Mouse (Mus musculus) CH12.LX (cell line): ENCODE results near the gene Gna15. TPM values are rescaled to one million over a fixed set of nuclear protein-coding genes. Genes with fewer than 3 reads are reported as not detected.

Source experiments
- DNase-seq: peaks from one replicate; pipeline ENCODE4 v3.0.0-alpha.2; 2013; ENCODE audit errors: extremely low read depth
- H3K27ac ChIP-seq: 2 replicates; pipeline ENCODE4 v1.5.1; 2012; ENCODE audit warnings: low read depth, mild to moderate bottlenecking, control low read depth, moderate library complexity; ENCODE audit not compliant: insufficient read depth
- H3K27me3 ChIP-seq: replicated peaks from 2 replicates; pipeline ENCODE3; 2012; ENCODE audit warnings: inconsistent platforms
- H3K36me3 ChIP-seq, 2 experiments: replicated peaks in 1 of 2; 2 replicates each; pipeline versions ENCODE3 to v1.6.1; 2012; ENCODE audit warnings: inconsistent platforms in 1 of 2, low read length in 1 of 2, mild to moderate bottlenecking in 1 of 2, mixed read lengths in 1 of 2, moderate library complexity in 1 of 2; ENCODE audit not compliant: control insufficient read depth in 1 of 2, insufficient read depth in 1 of 2
- H3K4me1 ChIP-seq, 2 experiments: 2 replicates each; pipeline ENCODE4 v1.6.1; 2012; ENCODE audit warnings: inconsistent platforms in 1 of 2, moderate library complexity in 1 of 2; ENCODE audit not compliant: insufficient read depth in 2 of 2, control insufficient read depth in 1 of 2
- H3K4me2 ChIP-seq: 2 replicates; pipeline ENCODE4 v1.6.1; 2012; ENCODE audit warnings: low read depth, mild to moderate bottlenecking, control low read depth; ENCODE audit not compliant: poor library complexity, insufficient read depth, severe bottlenecking
- H3K4me3 ChIP-seq, 3 experiments: fragments of 150-350 bp in 1 of 3; sonication (generic) in 1 of 3; replicated peaks in 1 of 3; 2 replicates each; pipeline versions ENCODE3 to v1.5.1; 2011 to 2012; ENCODE audit warnings: low read depth in 2 of 3, low read length in 2 of 3, mild to moderate bottlenecking in 2 of 3, moderate library complexity in 2 of 3, control low read depth in 1 of 3, improper control_type of control experiment in 1 of 3, inconsistent platforms in 1 of 3, mixed read lengths in 1 of 3; ENCODE audit not compliant: poor library complexity in 1 of 3
- H3K79me2 ChIP-seq: replicated peaks from 2 replicates; pipeline ENCODE4 v1.6.1; 2012; ENCODE audit warnings: mild to moderate bottlenecking, moderate library complexity; ENCODE audit not compliant: control insufficient read depth, poor library complexity, insufficient read depth, severe bottlenecking; ENCODE audit errors: extremely low read depth
- H3K9ac ChIP-seq: 2 replicates; pipeline ENCODE4 v1.6.1; 2012; ENCODE audit warnings: low read depth, mild to moderate bottlenecking, control low read depth, moderate library complexity; ENCODE audit not compliant: insufficient read depth
- H3K9me3 ChIP-seq: replicated peaks from 2 replicates; pipeline ENCODE3; 2012; ENCODE audit warnings: low read length, inconsistent platforms, mixed read lengths
- BHLHE40 ChIP-seq: IDR thresholded peaks from 2 replicates; pipeline ENCODE4 v1.6.1; 2011; ENCODE audit warnings: mild to moderate bottlenecking, low read depth, low read length, improper control_type of control experiment
- CHD2 ChIP-seq: IDR thresholded peaks from 2 replicates; pipeline ENCODE4 v1.6.1; 2011; ENCODE audit warnings: low read length, improper control_type of control experiment
- CTCF ChIP-seq, 2 experiments: IDR thresholded peaks in 1 of 2; conservative IDR thresholded peaks in 1 of 2; 2 replicates each; pipeline ENCODE4 v1.5.1; 2011 to 2012; ENCODE audit warnings: low read depth in 2 of 2, low read length in 2 of 2, improper control_type of control experiment in 1 of 2, inconsistent platforms in 1 of 2, mild to moderate bottlenecking in 1 of 2, moderate library complexity in 1 of 2
- ELF1 ChIP-seq: IDR thresholded peaks from 2 replicates; pipeline ENCODE4 v1.6.1; 2014; ENCODE audit warnings: low read depth, mild to moderate bottlenecking, inconsistent platforms, low read length, improper control_type of control experiment
- EP300 ChIP-seq: IDR thresholded peaks from 2 replicates; pipeline ENCODE4 v1.6.1; 2011; ENCODE audit warnings: low read length, improper control_type of control experiment
- ETS1 ChIP-seq: conservative IDR thresholded peaks from 2 replicates; pipeline ENCODE4 v1.6.1; 2012; ENCODE audit warnings: low read depth, mild to moderate bottlenecking, inconsistent platforms, low read length, improper control_type of control experiment, moderate library complexity
- GABPA ChIP-seq: IDR thresholded peaks from 2 replicates; pipeline ENCODE4 v1.6.1; 2012; ENCODE audit warnings: low read depth, low read length, improper control_type of control experiment, inconsistent platforms; ENCODE audit not compliant: insufficient replicate concordance
- HCFC1 ChIP-seq: IDR thresholded peaks from 2 replicates; pipeline ENCODE4 v1.6.1; 2012; ENCODE audit warnings: low read depth, mild to moderate bottlenecking, inconsistent platforms, low read length, improper control_type of control experiment
- IRF4 ChIP-seq: IDR thresholded peaks from 2 replicates; pipeline ENCODE4 v1.6.1; 2014; ENCODE audit warnings: low read depth, mild to moderate bottlenecking, inconsistent platforms, low read length, improper control_type of control experiment
- KAT2A ChIP-seq: IDR thresholded peaks from 2 replicates; pipeline ENCODE4 v1.6.1; 2012; ENCODE audit warnings: low read length, improper control_type of control experiment, inconsistent platforms; ENCODE audit not compliant: insufficient replicate concordance
- MAX ChIP-seq: IDR thresholded peaks from 2 replicates; pipeline ENCODE4 v1.6.1; 2011; ENCODE audit warnings: low read length, improper control_type of control experiment
- MAZ ChIP-seq: IDR thresholded peaks from 2 replicates; pipeline ENCODE4 v1.6.1; 2012; ENCODE audit warnings: low read depth, mild to moderate bottlenecking, inconsistent platforms, low read length, improper control_type of control experiment, moderate library complexity
- MEF2A ChIP-seq: IDR thresholded peaks from 2 replicates; pipeline ENCODE4 v1.6.1; 2014; ENCODE audit warnings: low read depth, mild to moderate bottlenecking, inconsistent platforms, low read length, improper control_type of control experiment, borderline replicate concordance
- MXI1 ChIP-seq: IDR thresholded peaks from 2 replicates; pipeline ENCODE4 v1.6.1; 2011; ENCODE audit warnings: mild to moderate bottlenecking, low read depth, low read length, improper control_type of control experiment
- NRF1 ChIP-seq: IDR thresholded peaks from 2 replicates; pipeline ENCODE4 v1.6.1; 2014; ENCODE audit warnings: low read depth, mild to moderate bottlenecking, inconsistent platforms, low read length, improper control_type of control experiment, moderate library complexity
- TBP ChIP-seq: conservative IDR thresholded peaks from 2 replicates; pipeline ENCODE4 v1.6.1; 2011; ENCODE audit warnings: low read depth, low read length, improper control_type of control experiment
- UBTF ChIP-seq: IDR thresholded peaks from 2 replicates; pipeline ENCODE4 v1.6.1; 2012; ENCODE audit warnings: low read depth, mild to moderate bottlenecking, inconsistent platforms, low read length, improper control_type of control experiment, moderate library complexity
- USF1 ChIP-seq: IDR thresholded peaks from 2 replicates; pipeline ENCODE4 v1.6.1; 2014; ENCODE audit warnings: low read depth, mild to moderate bottlenecking, inconsistent platforms, low read length, improper control_type of control experiment
- ZC3H11A ChIP-seq: IDR thresholded peaks from 2 replicates; pipeline ENCODE4 v1.6.1; 2012; ENCODE audit warnings: low read depth, mild to moderate bottlenecking, inconsistent platforms, low read length, improper control_type of control experiment
- ZNF384 ChIP-seq: IDR thresholded peaks from 2 replicates; pipeline ENCODE4 v1.6.1; 2012; ENCODE audit warnings: low read depth, low read length, improper control_type of control experiment, inconsistent platforms
- dilution Hi-C: fragments of 300-500 bp; cut with MboI; formaldehyde crosslinking; loops from 2 replicates; pipeline ENCODE4 v1.14.3; 2020; ENCODE audit warnings: low sequenced_read_pairs; ENCODE audit not compliant: extremely low pct_unique_long_range_greater_than_20kb, extremely low pct_ligation_motif_present
- in situ Hi-C: fragments of 300-500 bp; cut with MboI; formaldehyde crosslinking; loops from 3 replicates; pipeline ENCODE4 v1.14.3; 2019; ENCODE audit warnings: low sequenced_read_pairs, low pct_ligation_motif_present, low pct_unique_long_range_greater_than_20kb, mixed read lengths
- polyA plus RNA-seq: library from polyadenylated mRNA; unstranded; fragments of >175 nt; gene quantifications from 2 replicates; pipeline ENCODE4 v1.2.1, GENCODE M21; 2012; ENCODE audit warnings: low read depth; ENCODE audit not compliant: insufficient read length
- total RNA-seq, 2 experiments: library from RNA; depleted of rRNA; stranded (reverse); fragments of 300-350 nt in 1 of 2; fragments of >200 nt in 1 of 2; gene quantifications; 2 replicates each; pipeline ENCODE4 v1.2.3; 2012 to 2014

Gene Gna15
- total and polyA plus RNA-seq, 3 experiments, result 5.2 to 10.0 (median 5.2) TPM

DNA sequence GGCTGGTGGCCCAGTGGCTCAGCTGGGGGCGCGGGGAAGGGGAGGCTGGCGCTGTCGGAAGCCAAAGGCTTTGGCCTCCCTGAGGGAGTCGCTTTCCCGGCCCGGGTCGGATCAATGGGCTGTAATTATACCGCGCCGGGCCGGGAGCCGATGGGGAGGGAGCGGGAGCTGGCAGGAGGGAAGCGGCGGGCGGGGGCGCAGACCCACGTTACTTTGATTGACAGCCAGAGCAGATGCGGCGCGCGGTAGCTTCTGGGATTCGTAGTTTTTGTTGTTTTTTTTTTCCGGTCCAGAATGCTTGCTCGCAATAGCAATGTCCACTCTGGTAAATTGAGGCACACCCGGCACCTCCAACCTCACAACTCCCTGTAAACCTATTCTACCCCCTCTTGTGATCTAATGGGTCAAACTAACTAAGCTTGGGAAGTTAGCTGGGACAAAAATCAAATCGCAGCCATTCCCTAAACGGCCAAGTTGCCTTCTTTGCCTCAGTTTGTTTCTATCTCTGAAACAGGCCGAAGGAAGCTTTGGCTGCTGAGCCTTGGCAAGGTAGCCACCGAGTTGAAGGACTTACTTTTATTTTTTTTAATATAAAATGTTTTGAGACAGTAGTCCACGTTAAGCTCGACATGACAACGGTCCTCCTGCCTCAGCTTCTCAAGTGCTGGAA, 46.9 kb upstream of the Gna15 start:
- dilution Hi-C loops, result no loop called here
- in situ Hi-C loops, result no loop called here
- Histone ChIP-seq H3K4me2 (peak overlapping the region; percentile 94), H3K4me1 (peaks cover 2 to 9% of the 10 kb centered on the region in 2 experiments; a peak in 2 of 4 replicates), H3K27ac (no peak overlapping the region), H3K4me3 (peak overlapping the region; percentile 42 to 61 (median 57)), H3K9ac (peak overlapping the region; percentile 49), H3K9me3 (peaks cover 7% of the 10 kb centered on the region), H3K36me3 (peaks cover 0 to 3% of the 10 kb centered on the region in 2 experiments)
- peak; percentile 72 for DNase-seq
- TF ChIP-seq HCFC1 (peak; percentile 96), KAT2A (peak; percentile 87; the same call in 1 of the 2 replicates), ETS1 (no peak), CHD2 (no peak), BHLHE40 (peak; percentile 61), TBP (no peak), MAZ (no peak), ZNF384 (peak; percentile 86), MEF2A (no peak), NRF1 (0 out of 2 replicates have a peak, but pooled peaks have one; percentile 26), MAX (0 out of 2 replicates have a peak, but pooled peaks have one; percentile 6), IRF4 (peak; percentile 24; the same call in 1 of the 2 replicates), GABPA (no peak; the same call in 1 of the 2 replicates), ELF1 (peak; percentile 56; the same call in 1 of the 2 replicates), USF1 (no peak), MXI1 (no peak; the same call in 1 of the 2 replicates), ZC3H11A (no peak)
- TF ChIP-seq, all 38 proteins: peak for 8
- Histone ChIP-seq H3K79me2 (no peaks in the 10 kb centered on the region), H3K27me3 (peaks cover 97% of the 10 kb centered on the region)

DNA sequence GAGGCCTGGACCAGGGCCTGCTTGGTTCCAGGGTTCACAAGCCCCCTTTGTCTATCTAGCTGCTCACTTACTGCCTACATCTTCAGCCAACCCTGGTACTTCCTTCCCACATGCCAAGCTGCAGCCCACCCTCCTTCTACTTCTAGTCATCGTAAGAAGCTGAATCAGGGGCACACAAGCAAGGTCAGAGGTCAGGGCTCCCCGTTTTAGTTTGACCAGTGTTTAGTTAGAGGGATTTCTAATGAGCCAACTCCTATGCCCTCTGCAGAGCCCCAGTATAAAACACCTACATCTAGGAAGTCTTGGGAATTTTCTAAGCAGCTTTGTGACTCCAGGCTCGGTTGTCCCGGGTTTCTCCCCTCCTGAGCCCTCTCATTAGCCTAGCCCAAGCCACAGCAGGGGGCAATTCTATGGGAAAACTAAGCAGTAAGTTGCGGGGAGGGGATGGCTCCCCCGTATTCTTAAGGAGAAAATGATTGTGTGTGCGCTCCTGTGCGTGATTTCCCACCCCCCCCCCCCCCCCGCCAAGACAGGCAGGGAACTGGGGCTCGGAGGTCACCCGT, 46.3 kb upstream of the Gna15 start:
- Histone ChIP-seq H3K4me3 (peak overlapping the region in 1 of 3 experiments; percentile 61), H3K36me3 (peaks cover 5 to 10% of the 10 kb centered on the region in 2 experiments), H3K4me2 (peak overlapping the region; percentile 94), H3K4me1 (peaks cover 0 to 9% of the 10 kb centered on the region in 2 experiments; a peak in 2 of 4 replicates), H3K9me3 (peaks cover 7% of the 10 kb centered on the region), H3K27ac (no peak overlapping the region), H3K9ac (peak overlapping the region; percentile 35; the same call in 1 of the 2 replicates), H3K79me2 (no peaks in the 10 kb centered on the region), H3K27me3 (peaks cover 96% of the 10 kb centered on the region)
- TF ChIP-seq ZC3H11A, result no peak
- TF ChIP-seq MXI1, result no peak
- TF ChIP-seq ELF1, result no peak
- TF ChIP-seq UBTF, result no peak
- TF ChIP-seq EP300, result no peak
- TF ChIP-seq ZNF384, result no peak
- no peak for TF ChIP-seq CTCF (conservative IDR thresholded peaks at IDR 0.05 in 1 of 2, IDR thresholded peaks at IDR 0.05 in 1 of 2; ENCODE audit: low read depth in 2 of 2, low read length in 2 of 2)
- in situ Hi-C loops, result no loop called here
- no peak for DNase-seq
- dilution Hi-C loops, result no loop called here
